Mouse (Mus musculus) myocyte (in vitro differentiated cells): Measurements from ENCODE around the gene Mtfp1. TPM values are rescaled to one million over a fixed set of nuclear protein-coding genes. Genes with fewer than 3 reads are reported as not detected.

Experiments used
- H3K27me3 ChIP-seq: one replicate; pipeline ENCODE4 v1.6.1; 2011; ENCODE audit not compliant: control insufficient read depth, insufficient read depth, insufficient read length
- H3K36me3 ChIP-seq: one replicate; pipeline ENCODE4 v1.6.1; 2011; ENCODE audit not compliant: control insufficient read depth, insufficient read depth
- H3K4me2 ChIP-seq: one replicate; pipeline ENCODE4 v1.6.1; 2011; ENCODE audit warnings: low read depth, control low read depth
- H3K4me3 ChIP-seq: one replicate; pipeline ENCODE4 v1.5.1; 2011; ENCODE audit warnings: mild to moderate bottlenecking, control low read depth, moderate library complexity
- H3K79me2 ChIP-seq: one replicate; pipeline ENCODE4 v1.6.1; 2011; ENCODE audit not compliant: control insufficient read depth, insufficient read depth
- H3ac ChIP-seq: one replicate; pipeline ENCODE4 v1.6.1; 2011; ENCODE audit not compliant: control insufficient read depth, insufficient read length
- CEBPB ChIP-seq: IDR thresholded peaks from 2 replicates; pipeline ENCODE4 v1.6.1; 2011; ENCODE audit warnings: mild to moderate bottlenecking, moderate library complexity; ENCODE audit not compliant: poor library complexity, insufficient read depth, severe bottlenecking
- E2F4 ChIP-seq: IDR thresholded peaks from one replicate; pipeline ENCODE4 v1.6.1; 2011; ENCODE audit warnings: mild to moderate bottlenecking, control low read depth, moderate library complexity; ENCODE audit not compliant: insufficient read depth
- MAX ChIP-seq: IDR thresholded peaks from one replicate; pipeline ENCODE4 v1.6.1; 2011; ENCODE audit warnings: low read depth, mild to moderate bottlenecking, control low read depth
- MYOD1 ChIP-seq, 3 experiments: IDR thresholded peaks; one replicate each; pipeline ENCODE4 v1.6.1; 2011; ENCODE audit warnings: control low read depth in 2 of 3, low read depth in 2 of 3, mild to moderate bottlenecking in 2 of 3, moderate library complexity in 1 of 3; ENCODE audit not compliant: insufficient read length in 2 of 3, control insufficient read depth in 1 of 3
- MYOG ChIP-seq, 3 experiments: IDR thresholded peaks; one replicate each; pipeline ENCODE4 v1.6.1; 2011; ENCODE audit warnings: control low read depth in 2 of 3, low read depth in 2 of 3, mild to moderate bottlenecking in 2 of 3; ENCODE audit not compliant: insufficient read length in 2 of 3, control insufficient read depth in 1 of 3, insufficient read depth in 1 of 3
- POLR2A ChIP-seq: IDR thresholded peaks from one replicate; pipeline ENCODE4 v1.6.1; 2011; ENCODE audit warnings: low read depth, mild to moderate bottlenecking, control low read depth, moderate library complexity; ENCODE audit not compliant: insufficient read length
- POLR2AphosphoS2 ChIP-seq: IDR thresholded peaks from one replicate; pipeline ENCODE4 v1.6.1; 2011; ENCODE audit warnings: low read depth, control low read depth; ENCODE audit not compliant: insufficient read length
- REST ChIP-seq: IDR thresholded peaks from one replicate; pipeline ENCODE4 v1.6.1; 2011; ENCODE audit warnings: mild to moderate bottlenecking, control low read depth, moderate library complexity; ENCODE audit not compliant: insufficient read depth, insufficient read length
- SRF ChIP-seq: IDR thresholded peaks from one replicate; pipeline ENCODE4 v1.6.1; 2011; ENCODE audit warnings: low read depth; ENCODE audit not compliant: control insufficient read depth, insufficient read length
- TCF12 ChIP-seq: IDR thresholded peaks from one replicate; pipeline ENCODE4 v1.6.1; 2011; ENCODE audit warnings: mild to moderate bottlenecking, control low read depth; ENCODE audit not compliant: poor library complexity, insufficient read depth, severe bottlenecking
- TCF3 ChIP-seq: IDR thresholded peaks from one replicate; pipeline ENCODE4 v1.6.1; 2011; ENCODE audit warnings: low read depth, control low read depth; ENCODE audit not compliant: insufficient read length
- USF1 ChIP-seq: IDR thresholded peaks from one replicate; pipeline ENCODE4 v1.6.1; 2011; ENCODE audit warnings: low read depth, mild to moderate bottlenecking, control low read depth, moderate library complexity
- polyA plus RNA-seq: library from polyadenylated mRNA; unstranded; fragments of >200 nt; fragmentation: generic; extraction: Trizol; gene quantifications from one replicate; pipeline ENCODE4 v1.2.1, GENCODE M21; 2012; ENCODE audit warnings: missing spikeins

Gene Mtfp1
- polyA plus RNA-seq, 1 experiment: 21.1 TPM

DNA sequence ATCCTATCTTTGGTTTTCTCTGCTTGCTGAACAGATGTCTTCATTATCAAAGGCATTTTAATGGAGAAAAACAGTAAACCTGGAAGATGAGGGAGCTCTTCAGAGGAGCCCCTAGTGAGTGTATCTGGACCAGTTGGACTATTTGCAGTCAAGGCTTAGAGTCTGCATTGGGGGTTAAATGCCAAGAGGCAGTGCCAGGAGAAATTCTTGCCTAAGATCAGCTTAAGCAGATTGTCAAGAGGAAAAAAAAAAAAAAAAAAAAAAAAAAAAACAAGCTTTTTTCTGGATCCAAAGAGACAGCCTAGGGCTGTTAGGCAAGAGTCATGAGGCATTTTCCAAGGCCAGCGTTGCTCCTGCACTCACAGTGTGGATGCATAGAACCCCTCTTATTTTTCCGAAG, 47.5 kb downstream of the Mtfp1 start:
- Histone ChIP-seq H3ac (no peak overlapping the region), H3K4me3 (no peak overlapping the region), H3K27me3 (peaks cover 22% of the 10 kb centered on the region), H3K36me3 (no peaks in the 10 kb centered on the region), H3K4me2 (no peak overlapping the region), H3K79me2 (no peaks in the 10 kb centered on the region)
- TF ChIP-seq REST (no peak), MYOG (IDR thresholded peaks at IDR 0.05; ENCODE audit: control insufficient read depth in 1 of 3, insufficient read depth in 1 of 3, insufficient read length in 2 of 3, low read depth in 2 of 3) (no peak), TCF12 (no peak), TCF3 (no peak), POLR2AphosphoS2 (no peak), SRF (no peak)

DNA sequence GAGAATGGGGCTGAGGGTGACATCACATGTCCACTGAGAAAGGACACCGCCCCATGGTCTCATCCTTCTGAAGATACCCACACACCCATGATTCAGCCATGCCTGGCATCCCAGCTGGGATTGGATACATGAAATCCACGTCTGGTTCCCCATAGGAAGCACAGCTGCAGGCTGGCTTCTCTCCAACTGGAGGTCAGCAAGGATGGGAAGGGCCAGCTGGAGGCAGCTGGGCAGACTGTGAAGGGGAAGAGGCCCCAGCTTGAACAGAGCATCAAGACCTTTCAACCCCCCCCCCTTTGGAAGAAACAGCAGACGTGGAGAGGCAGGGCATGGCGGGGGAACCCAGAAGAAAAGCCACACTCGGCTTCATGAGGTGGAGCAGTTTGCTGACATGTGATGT, 48.7 kb downstream of the Mtfp1 start:
- no peaks in the 10 kb centered on the region for H3K36me3 ChIP-seq
- TF ChIP-seq POLR2AphosphoS2 (no peak), POLR2A (no peak), MYOG (IDR thresholded peaks at IDR 0.05; ENCODE audit: control insufficient read depth in 1 of 3, insufficient read depth in 1 of 3, insufficient read length in 2 of 3, low read depth in 2 of 3) (no peak), SRF (no peak), REST (no peak), MYOD1 (IDR thresholded peaks at IDR 0.05; ENCODE audit: control insufficient read depth in 1 of 3, insufficient read length in 2 of 3, low read depth in 2 of 3) (no peak), TCF3 (no peak)
- H3K79me2 ChIP-seq: no peaks in the 10 kb centered on the region
- H3K4me2 ChIP-seq: no peak overlapping the region
- no peak overlapping the region for H3K4me3 ChIP-seq
- H3K27me3 ChIP-seq: peaks cover 29% of the 10 kb centered on the region
- H3ac ChIP-seq: no peak overlapping the region

DNA sequence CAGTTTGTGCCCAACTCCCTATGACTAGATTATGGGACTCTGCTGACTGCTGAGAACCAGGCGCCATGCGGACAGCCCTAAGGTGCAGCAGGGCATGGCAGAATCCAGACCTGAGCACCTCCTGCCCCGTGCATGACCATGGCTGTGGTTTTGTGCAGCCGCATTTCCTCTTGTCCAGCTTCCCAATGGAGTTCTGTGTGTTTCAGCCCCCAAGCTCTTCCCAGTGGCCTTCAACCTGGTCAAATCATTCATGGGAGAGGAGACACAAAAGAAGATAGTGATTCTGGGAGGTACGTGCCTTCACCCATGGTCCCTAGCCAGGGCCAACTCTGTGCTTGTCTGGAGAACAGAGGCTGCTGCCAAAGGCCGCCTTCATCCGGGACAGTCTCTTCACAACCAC, 52.2 kb downstream of the Mtfp1 start:
- Histone ChIP-seq H3K4me2 (no peak overlapping the region), H3K79me2 (no peaks in the 10 kb centered on the region), H3K4me3 (no peak overlapping the region), H3K27me3 (peaks cover 36% of the 10 kb centered on the region), H3K36me3 (no peaks in the 10 kb centered on the region), H3ac (no peak overlapping the region)
- TF ChIP-seq MAX: no peak
- TF ChIP-seq POLR2AphosphoS2: no peak
- no peak for TF ChIP-seq USF1
- no peak for TF ChIP-seq TCF3
- no peak for TF ChIP-seq TCF12
- TF ChIP-seq E2F4: no peak
- TF ChIP-seq MYOG (IDR thresholded peaks at IDR 0.05; ENCODE audit: control insufficient read depth in 1 of 3, insufficient read depth in 1 of 3, insufficient read length in 2 of 3, low read depth in 2 of 3): no peak
- no peak for TF ChIP-seq SRF
- TF ChIP-seq POLR2A: no peak
- no peak for TF ChIP-seq MYOD1 (IDR thresholded peaks at IDR 0.05; ENCODE audit: control insufficient read depth in 1 of 3, insufficient read length in 2 of 3, low read depth in 2 of 3)
- no peak for TF ChIP-seq REST
- no peak for TF ChIP-seq CEBPB

Other genes starting within 250 kb of the Mtfp1 start
- gene Osbp2, start 231.5 kb downstream of the Mtfp1 start, polyA plus RNA-seq: 1.3 TPM
- gene 4921536K21Rik, start 200.3 kb downstream of the Mtfp1 start, polyA plus RNA-seq: 1.3 TPM
- gene Dusp18, start 200.2 kb downstream of the Mtfp1 start, polyA plus RNA-seq: 26.5 TPM
- gene Slc35e4, start 180.8 kb downstream of the Mtfp1 start, polyA plus RNA-seq: 69.6 TPM
- gene Tcn2, start 163.3 kb downstream of the Mtfp1 start, polyA plus RNA-seq: 16.4 TPM
- 104 TPM for gene Pes1, start 131.5 kb downstream of the Mtfp1 start, polyA plus RNA-seq
- 0.14 TPM for gene 4930556J24Rik, start 118.7 kb downstream of the Mtfp1 start, polyA plus RNA-seq
- not detected for gene Gal3st1, start 111.8 kb downstream of the Mtfp1 start, polyA plus RNA-seq
- not detected for gene Sec14l4, start 64.0 kb downstream of the Mtfp1 start, polyA plus RNA-seq
- gene Sec14l3, start 30.6 kb downstream of the Mtfp1 start, polyA plus RNA-seq: not detected
- gene Sec14l2, start 28.0 kb upstream of the Mtfp1 start, polyA plus RNA-seq: 10.9 TPM
- 18.1 TPM for gene Rnf215, start 39.8 kb upstream of the Mtfp1 start, polyA plus RNA-seq
- gene Ccdc157, start 64.8 kb upstream of the Mtfp1 start, polyA plus RNA-seq: 5.6 TPM
- 47.0 TPM for gene Sf3a1, start 64.9 kb upstream of the Mtfp1 start, polyA plus RNA-seq
- gene Tbc1d10a, start 91.3 kb upstream of the Mtfp1 start, polyA plus RNA-seq: 18.8 TPM
- 3.1 TPM for gene Castor1, start 122.8 kb upstream of the Mtfp1 start, polyA plus RNA-seq
- not detected for gene Osm, start 141.0 kb upstream of the Mtfp1 start, polyA plus RNA-seq
- gene Lif, start 162.1 kb upstream of the Mtfp1 start, polyA plus RNA-seq: 5.2 TPM